ENCODE assay signal across 21 mouse cellular contexts in the genomic region with DNA sequence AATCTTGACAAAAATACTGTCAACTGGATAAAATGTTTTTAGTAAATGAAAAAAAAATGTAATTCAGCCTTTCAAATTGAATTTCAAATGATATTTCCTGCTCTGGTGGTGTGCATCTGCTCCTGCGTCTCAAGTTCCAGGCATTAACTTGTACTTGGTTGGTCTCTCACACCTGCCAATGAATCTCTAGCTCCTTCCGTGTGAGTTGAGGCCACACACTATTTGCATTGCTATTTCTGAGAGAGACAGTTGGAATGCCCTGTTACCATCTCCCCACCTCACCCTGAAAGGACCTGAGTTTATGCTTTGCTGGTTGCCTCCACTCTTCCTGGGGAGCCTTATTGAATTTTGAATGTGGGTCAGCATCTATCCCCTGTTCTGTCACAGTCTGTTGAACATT.
"Had no signal": no experiment of that assay in that cellular context is flagged by ENCODE, and none has a peak within 500 bp of the region (broad histone marks: within the 10 kb centered on the region; RNA-seq: fewer than 3 reads in every experiment).

No protein-coding gene starts in this region.

- DNase-seq: kidney, postnatal 10 days; kidney, postnatal 36 days; left cerebral cortex, postnatal 4 days; liver, postnatal 0 days; lung, embryonic 14.5 days; thymus, adult 2 months; thymus, postnatal 14 days; thymus, postnatal 4 days had no signal

- H3K4me3 ChIP-seq: kidney, embryonic 15.5 days; limb, embryonic 12.5 days; limb, embryonic 15.5 days; midbrain, embryonic 12.5 days; midbrain, embryonic 15.5 days; neural tube, embryonic 12.5 days; neural tube, embryonic 15.5 days had no signal

- H3K36me3 ChIP-seq: kidney, embryonic 15.5 days; limb, embryonic 12.5 days; limb, embryonic 15.5 days; midbrain, embryonic 12.5 days; midbrain, embryonic 15.5 days; neural tube, embryonic 12.5 days; neural tube, embryonic 15.5 days had no signal

- H3K9ac ChIP-seq: kidney, embryonic 15.5 days; limb, embryonic 12.5 days; limb, embryonic 15.5 days; liver, embryonic 14.5 days; liver, postnatal 0 days; lung, embryonic 14.5 days; midbrain, embryonic 12.5 days; midbrain, embryonic 15.5 days; neural tube, embryonic 12.5 days; neural tube, embryonic 15.5 days had no signal

- H3K4me1 ChIP-seq: kidney, embryonic 15.5 days; limb, embryonic 15.5 days; midbrain, embryonic 12.5 days; midbrain, embryonic 15.5 days; neural tube, embryonic 12.5 days; neural tube, embryonic 15.5 days had no signal

- H3K4me2 ChIP-seq: kidney, embryonic 15.5 days; limb, embryonic 12.5 days; limb, embryonic 15.5 days; liver, embryonic 11.5 days; lung, embryonic 14.5 days; midbrain, embryonic 12.5 days; midbrain, embryonic 15.5 days; neural tube, embryonic 12.5 days; neural tube, embryonic 15.5 days had no signal

- H3K9me3 ChIP-seq: kidney, embryonic 15.5 days; limb, embryonic 12.5 days; limb, embryonic 15.5 days; midbrain, embryonic 12.5 days; midbrain, embryonic 15.5 days; neural tube, embryonic 12.5 days; neural tube, embryonic 15.5 days had no signal

- H3K27ac ChIP-seq: kidney, embryonic 15.5 days; limb, embryonic 12.5 days; limb, embryonic 15.5 days; liver, embryonic 14.5 days; macrophage; midbrain, embryonic 12.5 days; midbrain, embryonic 15.5 days; neural tube, embryonic 12.5 days; neural tube, embryonic 15.5 days; stomach, postnatal 0 days had no signal

- ATAC-seq: intestine, embryonic 16.5 days; liver, postnatal 0 days; lung, postnatal 0 days; midbrain, embryonic 15.5 days had no signal

- H3K27me3 ChIP-seq: kidney, embryonic 15.5 days; limb, embryonic 12.5 days; limb, embryonic 15.5 days; midbrain, embryonic 12.5 days; midbrain, embryonic 15.5 days; neural tube, embryonic 12.5 days; neural tube, embryonic 15.5 days had no signal
